Mouse (Mus musculus) left cerebral cortex, postnatal 4 days (tissue): ENCODE results near the gene Mmp3. TPM values are rescaled to one million over a fixed set of nuclear protein-coding genes. Genes with fewer than 3 reads are reported as not detected.
"Not testable (repeated sequence)": the region's sequence is repeated elsewhere in the genome, so short reads cannot be mapped to it uniquely, and the experiment has no call there.

Source experiments
- DNase-seq: peaks from one replicate; pipeline ENCODE4 v3.0.0-alpha.2; 2022
- intact Hi-C: fragments of 180-260 bp; cut with DNase I; formaldehyde crosslinking; loops from one replicate; pipeline ENCODE4 v1.15.1; 2025
- total RNA-seq, 2 experiments: library from RNA; stranded (reverse); gene quantifications; 2 replicates each; pipeline ENCODE4 v1.2.3; 2021

Mmp3 gene
- not detected for total RNA-seq

GRCm38 (mm10) chr9:7445522-7445921, at the start of gene Mmp3:
TSS of gene Mmp3 (plus strand) at chr9:7445822.
- DNase-seq = no peak
- intact Hi-C loops = no loop called here

GRCm38 (mm10) chr9:7396556-7396955, 49.1 kb upstream of the Mmp3 start:
- DNase-seq, intact Hi-C loops: not testable (repeated sequence)

GRCm38 (mm10) chr9:7453302-7453701, 7.7 kb downstream of the Mmp3 start:
- intact Hi-C loops = no loop called here
- no peak for DNase-seq

- intact Hi-C loops = no loop called here
- DNase-seq = no peak
Measured at GRCm38 (mm10) chr9:7470262-7470661, 24.6 kb downstream of the Mmp3 start.

- intact Hi-C loops = no loop called here
- DNase-seq = no peak
Measured at GRCm38 (mm10) chr9:7483684-7484394, 38.2 kb downstream of the Mmp3 start.

- no peak for DNase-seq
- intact Hi-C loops = no loop called here
Measured at GRCm38 (mm10) chr9:7501138-7501537, 55.5 kb downstream of the Mmp3 start.

- no peak for DNase-seq
- intact Hi-C loops = no loop called here
Measured at GRCm38 (mm10) chr9:7502051-7502450, 56.4 kb downstream of the Mmp3 start, which contains the start of gene Mmp10. TSS of gene Mmp10 (plus strand) at chr9:7502352.

Other genes starting within 250 kb of the Mmp3 start
- gene Mmp13, start 173.3 kb upstream of the Mmp3 start, total RNA-seq = under 1 TPM in 1 of 2 experiments, not detected in 1; 0.22 TPM
- gene Mmp12, start 101.4 kb upstream of the Mmp3 start, total RNA-seq = not detected
- gene Mmp1b, start 57.8 kb upstream of the Mmp3 start, total RNA-seq = not detected
- gene Mmp10, start 56.5 kb downstream of the Mmp3 start, total RNA-seq = not detected
- not detected for gene Mmp8, start 112.6 kb downstream of the Mmp3 start, total RNA-seq
- gene Mmp27, start 125.6 kb downstream of the Mmp3 start, total RNA-seq = not detected
- not detected for gene Mmp20, start 182.4 kb downstream of the Mmp3 start, total RNA-seq
- not detected for gene Mmp7, start 246.3 kb downstream of the Mmp3 start, total RNA-seq